Mouse (Mus musculus) embryonic facial prominence, embryonic 12.5 days (tissue): ENCODE measurements at regions not wholly inside any gene's neighbourhood (a gene's known extent, or its start where the extent isn't known, plus 50 kb on each side); places are given as distances from the start of the nearest gene placed in this dataset.
A peak's percentile ranks its signal among the peaks of the same experiment; 100 is the strongest.

Source experiments
- ATAC-seq: fragments of 200-750 bp; cut with Nextera tagmentation; 2 replicates; pipeline ENCODE4 v1.8.0; 2017; ENCODE audit not compliant: insufficient number of reproducible peaks, insufficient read depth, low FRiP score, low TSS enrichment
- H3K27ac ChIP-seq: fragments of 300-500 bp; sonication (generic); 2 replicates; pipeline ENCODE4 v1.5.1; 2016; ENCODE audit warnings: mild to moderate bottlenecking
- H3K27me3 ChIP-seq: fragments of 300-500 bp; sonication (generic); 2 replicates; pipeline ENCODE4 v1.6.1; 2016; ENCODE audit warnings: mild to moderate bottlenecking, moderate library complexity
- H3K36me3 ChIP-seq: fragments of 300-500 bp; sonication (generic); 2 replicates; pipeline ENCODE4 v1.6.1; 2016; ENCODE audit warnings: mild to moderate bottlenecking
- H3K4me1 ChIP-seq: fragments of 300-500 bp; sonication (generic); 2 replicates; pipeline ENCODE4 v1.6.1; 2016
- H3K4me2 ChIP-seq: fragments of 300-500 bp; sonication (generic); replicated peaks from 2 replicates; pipeline ENCODE4 v1.6.1; 2016; ENCODE audit warnings: mild to moderate bottlenecking, moderate library complexity
- H3K4me3 ChIP-seq: fragments of 300-500 bp; sonication (generic); 2 replicates; pipeline ENCODE4 v1.5.1; 2016; ENCODE audit warnings: mild to moderate bottlenecking
- H3K9ac ChIP-seq: fragments of 300-500 bp; sonication (generic); 2 replicates; pipeline ENCODE4 v1.6.1; 2016; ENCODE audit warnings: mild to moderate bottlenecking, moderate library complexity
- H3K9me3 ChIP-seq: fragments of 300-500 bp; sonication (generic); 2 replicates; pipeline ENCODE4 v1.6.1; 2016; ENCODE audit warnings: mild to moderate bottlenecking, moderate library complexity
- WGBS: fragments of 180-500 bp; shearing (Covaris S2); methylation state at CpG from one replicate; pipeline ENCODE4 v1.1.7; 2016; 5-methylcytosine and 5-hydroxymethylcytosine counted together

GRCm38 (mm10) chr3:139988938-139989337 lies 783.4 kb downstream of the Stpg2 start:
- H3K36me3 ChIP-seq = no peaks in the 10 kb centered on the region
- ATAC-seq = no peak
- no peaks in the 10 kb centered on the region for H3K27me3 ChIP-seq
- H3K9me3 ChIP-seq = no peaks in the 10 kb centered on the region
- H3K4me3 ChIP-seq = no peak overlapping the region
- no peak overlapping the region for H3K9ac ChIP-seq
- H3K4me1 ChIP-seq = no peaks in the 10 kb centered on the region
- H3K4me2 ChIP-seq = no peak overlapping the region
- no peak overlapping the region for H3K27ac ChIP-seq
- WGBS = 71% methylated on average over 1 of the region's 1 CpGs

DNA sequence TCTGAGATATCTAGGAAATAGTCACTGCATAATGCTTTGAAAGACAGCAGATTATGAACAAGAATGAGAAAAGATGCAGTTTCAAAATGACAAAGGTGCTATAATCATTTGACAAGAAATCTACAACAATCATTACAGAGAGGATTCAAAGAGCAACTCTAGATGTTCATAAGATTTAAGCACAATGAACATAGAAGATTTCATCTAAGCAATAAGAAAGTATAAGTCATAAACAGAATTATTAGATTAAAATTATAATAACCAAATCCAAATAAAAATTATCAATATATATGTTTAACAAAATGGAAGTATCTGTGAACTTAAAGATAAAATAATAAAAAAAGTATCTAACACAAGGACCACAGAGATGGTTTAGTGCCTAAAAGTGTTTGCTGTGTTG lies 783.9 kb downstream of the Stpg2 start:
- no peaks in the 10 kb centered on the region for H3K9me3 ChIP-seq
- H3K27me3 ChIP-seq = no peaks in the 10 kb centered on the region
- no peaks in the 10 kb centered on the region for H3K4me1 ChIP-seq
- no peaks in the 10 kb centered on the region for H3K36me3 ChIP-seq
- no peak overlapping the region for H3K4me2 ChIP-seq
- no peak overlapping the region for H3K4me3 ChIP-seq
- H3K27ac ChIP-seq = no peak overlapping the region
- no peak overlapping the region for H3K9ac ChIP-seq
- no peak for ATAC-seq

DNA sequence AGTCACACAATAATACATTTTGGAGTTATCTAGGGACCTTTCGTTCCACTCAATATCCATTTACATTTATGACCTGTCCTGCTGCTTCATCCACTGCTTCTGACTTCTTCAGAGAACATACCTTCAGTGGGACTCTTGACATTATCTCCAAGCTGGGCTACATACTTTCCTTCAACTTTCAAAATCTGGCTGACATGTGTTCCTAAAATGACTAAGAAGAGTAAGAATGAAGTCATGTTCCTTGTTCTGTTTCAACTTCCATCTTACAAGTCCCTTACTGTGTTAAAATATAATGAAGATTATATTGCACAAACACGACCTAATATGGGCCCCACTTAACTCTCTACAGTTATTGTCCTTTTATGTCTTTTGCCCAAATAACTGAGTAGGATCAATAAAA lies 807.0 kb downstream of the Stpg2 start:
- no peak overlapping the region for H3K27ac ChIP-seq
- H3K27me3 ChIP-seq = no peaks in the 10 kb centered on the region
- H3K4me2 ChIP-seq = no peak overlapping the region
- no peak overlapping the region for H3K4me3 ChIP-seq
- no peaks in the 10 kb centered on the region for H3K36me3 ChIP-seq
- ATAC-seq = no peak
- 80% methylated on average over 2 of the region's 2 CpGs for WGBS
- no peak overlapping the region for H3K9ac ChIP-seq
- no peaks in the 10 kb centered on the region for H3K4me1 ChIP-seq
- H3K9me3 ChIP-seq = no peaks in the 10 kb centered on the region

- 80% methylated on average over 3 of the region's 3 CpGs for WGBS
- Histone ChIP-seq H3K27ac (no peak overlapping the region), H3K27me3 (no peaks in the 10 kb centered on the region), H3K9me3 (no peaks in the 10 kb centered on the region), H3K9ac (no peak overlapping the region), H3K4me3 (no peak overlapping the region), H3K4me1 (no peaks in the 10 kb centered on the region), H3K36me3 (no peaks in the 10 kb centered on the region), H3K4me2 (no peak overlapping the region)
- ATAC-seq = no peak
Measured at GRCm38 (mm10) chr3:140034101-140034500, 828.6 kb downstream of the Stpg2 start.

DNA sequence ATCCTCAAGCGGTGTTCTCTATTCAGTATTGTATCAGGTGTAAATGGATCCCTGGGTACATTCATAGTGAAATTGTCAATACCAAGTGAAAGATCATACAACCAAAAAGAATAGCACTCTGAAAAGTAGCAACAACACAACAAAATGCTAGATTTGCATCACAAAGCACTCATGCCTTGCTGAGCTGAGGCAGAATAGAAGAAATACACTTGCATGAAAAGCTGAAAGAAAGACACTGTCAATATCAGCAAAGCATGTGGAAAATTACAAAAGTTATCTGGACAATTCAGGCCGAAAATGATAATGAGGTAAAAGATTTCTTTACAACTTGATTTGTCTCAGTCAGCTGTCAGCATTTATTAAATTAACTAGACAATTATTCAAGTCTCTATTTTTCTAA lies 829.6 kb downstream of the Stpg2 start:
- no peak overlapping the region for H3K4me2 ChIP-seq
- no peaks in the 10 kb centered on the region for H3K9me3 ChIP-seq
- H3K4me3 ChIP-seq = no peak overlapping the region
- 76% methylated on average over 2 of the region's 2 CpGs for WGBS
- no peaks in the 10 kb centered on the region for H3K36me3 ChIP-seq
- H3K9ac ChIP-seq = no peak overlapping the region
- no peaks in the 10 kb centered on the region for H3K27me3 ChIP-seq
- no peaks in the 10 kb centered on the region for H3K4me1 ChIP-seq
- ATAC-seq = no peak
- no peak overlapping the region for H3K27ac ChIP-seq

DNA sequence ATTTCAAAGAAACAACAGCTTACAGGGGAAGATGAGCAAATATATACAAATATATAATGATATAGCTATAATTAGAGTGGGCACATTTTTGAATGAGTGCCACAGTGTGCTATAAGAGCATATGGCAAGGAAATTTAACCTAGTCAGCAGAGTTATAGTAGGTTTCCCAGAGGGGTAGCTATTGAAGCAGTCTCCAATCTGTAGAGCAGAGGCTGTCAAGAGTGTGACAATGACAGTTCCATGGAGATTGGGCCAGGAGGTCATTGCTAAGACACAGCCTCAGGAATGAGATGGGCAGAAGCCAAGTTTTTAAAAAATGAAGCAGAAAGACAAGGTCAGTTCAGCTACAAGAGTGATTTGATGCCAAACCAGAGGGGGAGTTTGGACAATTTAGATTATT lies 839.4 kb downstream of the Stpg2 start:
- Histone ChIP-seq H3K27me3 (no peaks in the 10 kb centered on the region), H3K27ac (no peak overlapping the region), H3K9me3 (no peaks in the 10 kb centered on the region), H3K4me1 (no peaks in the 10 kb centered on the region), H3K36me3 (no peaks in the 10 kb centered on the region), H3K9ac (no peak overlapping the region), H3K4me3 (no peak overlapping the region), H3K4me2 (no peak overlapping the region)
- ATAC-seq = no peak

GRCm38 (mm10) chr3:140054634-140055033 lies 849.1 kb downstream of the Stpg2 start:
- Histone ChIP-seq H3K4me2 (no peak overlapping the region), H3K4me1 (no peaks in the 10 kb centered on the region), H3K9ac (no peak overlapping the region), H3K4me3 (no peak overlapping the region), H3K27ac (no peak overlapping the region), H3K27me3 (no peaks in the 10 kb centered on the region), H3K9me3 (no peaks in the 10 kb centered on the region), H3K36me3 (no peaks in the 10 kb centered on the region)
- WGBS = 52% methylated on average over 1 of the region's 1 CpGs
- no peak for ATAC-seq

GRCm38 (mm10) chr3:140057962-140058631 lies 852.6 kb downstream of the Stpg2 start:
- Histone ChIP-seq H3K9ac (no peak overlapping the region), H3K27me3 (no peaks in the 10 kb centered on the region), H3K36me3 (no peaks in the 10 kb centered on the region), H3K9me3 (no peaks in the 10 kb centered on the region), H3K4me2 (no peak overlapping the region), H3K4me1 (no peaks in the 10 kb centered on the region), H3K4me3 (no peak overlapping the region), H3K27ac (no peak overlapping the region)
- WGBS = 76% methylated on average over 3 of the region's 3 CpGs
- no peak for ATAC-seq

- no peak overlapping the region for H3K27ac ChIP-seq
- no peaks in the 10 kb centered on the region for H3K9me3 ChIP-seq
- no peak overlapping the region for H3K9ac ChIP-seq
- 79% methylated on average over 3 of the region's 3 CpGs for WGBS
- no peak overlapping the region for H3K4me2 ChIP-seq
- no peak overlapping the region for H3K4me3 ChIP-seq
- H3K36me3 ChIP-seq = no peaks in the 10 kb centered on the region
- H3K27me3 ChIP-seq = no peaks in the 10 kb centered on the region
- H3K4me1 ChIP-seq = no peaks in the 10 kb centered on the region
- no peak for ATAC-seq
Measured at GRCm38 (mm10) chr3:140059102-140059501, 853.6 kb downstream of the Stpg2 start.

- Histone ChIP-seq H3K4me3 (no peak overlapping the region), H3K4me1 (no peaks in the 10 kb centered on the region), H3K9ac (no peak overlapping the region), H3K27ac (no peak overlapping the region), H3K4me2 (no peak overlapping the region), H3K27me3 (no peaks in the 10 kb centered on the region), H3K9me3 (no peaks in the 10 kb centered on the region), H3K36me3 (no peaks in the 10 kb centered on the region)
- whole genome bisulfite sequencing = 77% methylated on average over 4 of the region's 4 CpGs
- ATAC-seq = no peak
Measured at GRCm38 (mm10) chr3:140059522-140060110, 854.1 kb downstream of the Stpg2 start.

DNA sequence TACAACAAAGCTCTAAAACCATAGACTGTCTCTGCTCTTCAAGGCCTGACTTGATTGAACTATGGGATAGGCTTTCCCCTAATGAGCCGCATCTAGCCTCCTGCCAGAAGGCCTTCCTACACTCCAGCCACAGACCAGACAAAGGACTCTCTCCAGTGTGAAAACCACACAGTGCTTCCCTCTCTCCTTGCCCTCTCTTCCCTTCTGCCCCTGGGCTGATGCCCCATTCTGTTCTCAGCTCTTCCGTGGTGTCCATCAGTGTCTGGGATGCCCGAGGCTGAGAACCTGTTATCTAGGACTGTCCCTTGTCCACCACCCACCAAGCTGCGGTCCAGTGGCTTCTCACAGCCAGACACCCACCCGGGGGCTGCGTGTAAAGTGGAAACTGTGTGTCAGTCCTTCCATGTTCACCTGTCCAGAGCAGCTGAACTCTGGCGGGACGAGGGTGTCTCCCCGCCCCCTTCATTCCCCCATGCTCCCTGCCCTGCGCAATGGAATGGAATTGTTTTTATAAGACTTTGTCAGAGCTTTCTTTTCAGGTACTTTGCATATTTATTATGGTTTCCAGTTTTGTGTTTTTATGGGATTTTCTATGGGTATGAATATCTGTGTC lies 856.4 kb downstream of the Stpg2 start:
- no peak overlapping the region for H3K4me2 ChIP-seq
- WGBS = 93% methylated on average over 10 of the region's 10 CpGs
- H3K27me3 ChIP-seq = no peaks in the 10 kb centered on the region
- H3K9ac ChIP-seq = no peak overlapping the region
- no peak overlapping the region for H3K27ac ChIP-seq
- no peak overlapping the region for H3K4me3 ChIP-seq
- no peaks in the 10 kb centered on the region for H3K4me1 ChIP-seq
- H3K36me3 ChIP-seq = no peaks in the 10 kb centered on the region
- ATAC-seq = 0 out of 2 replicates have a peak, but pooled peaks have one; percentile 15
- H3K9me3 ChIP-seq = no peaks in the 10 kb centered on the region

DNA sequence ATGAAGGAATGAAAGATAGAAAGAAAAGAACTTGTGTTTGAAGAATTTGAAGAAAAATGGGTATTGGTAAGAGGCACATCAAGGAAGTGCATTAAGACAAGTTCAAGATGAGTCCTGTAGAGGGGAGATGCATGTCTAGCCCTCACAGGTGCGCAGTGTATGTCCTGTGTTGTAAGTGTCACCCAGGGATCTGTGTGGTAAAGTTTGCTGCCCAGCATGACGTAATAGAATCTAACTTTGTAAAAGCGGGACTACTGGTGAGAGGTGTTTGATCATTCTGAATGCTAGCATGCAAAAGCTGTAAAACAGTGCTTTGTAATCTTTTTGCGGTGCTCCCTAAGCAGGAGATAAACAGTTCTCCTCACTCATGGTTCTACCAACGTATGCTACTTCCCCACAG lies 857.4 kb downstream of the Stpg2 start:
- H3K9me3 ChIP-seq = no peaks in the 10 kb centered on the region
- no peak overlapping the region for H3K27ac ChIP-seq
- 85% methylated on average over 5 of the region's 5 CpGs for WGBS
- ATAC-seq = no peak
- no peak overlapping the region for H3K4me3 ChIP-seq
- H3K4me1 ChIP-seq = no peaks in the 10 kb centered on the region
- no peaks in the 10 kb centered on the region for H3K27me3 ChIP-seq
- H3K4me2 ChIP-seq = no peak overlapping the region
- H3K9ac ChIP-seq = no peak overlapping the region
- no peaks in the 10 kb centered on the region for H3K36me3 ChIP-seq
